Mouse (Mus musculus) heart, embryonic 16.5 days (tissue): ENCODE measurements around the gene Igdcc3. TPM values are rescaled to one million over a fixed set of nuclear protein-coding genes. Genes with fewer than 3 reads are reported as not detected.
A peak's percentile ranks its signal among the peaks of the same experiment; 100 is the strongest.

Experiments
- ATAC-seq: fragments of 200-750 bp; cut with Nextera tagmentation; replicated peaks from 2 replicates; pipeline ENCODE4 v1.8.0; 2017; ENCODE audit warnings: moderate number of reproducible peaks; ENCODE audit not compliant: insufficient read depth, low FRiP score; ENCODE audit errors: extremely low read depth
- H3K27ac ChIP-seq: fragments of 300-500 bp; sonication (generic); 2 replicates; pipeline ENCODE4 v1.5.1; 2014; ENCODE audit warnings: mild to moderate bottlenecking, low read length, control low read depth, moderate library complexity
- H3K27me3 ChIP-seq: fragments of 300-500 bp; sonication (generic); 2 replicates; pipeline ENCODE4 v1.6.1; 2014; ENCODE audit warnings: low read length, mixed read lengths; ENCODE audit not compliant: control insufficient read depth, insufficient read depth
- H3K36me3 ChIP-seq: fragments of 300-500 bp; sonication (generic); 2 replicates; pipeline ENCODE4 v1.6.1; 2014; ENCODE audit not compliant: control insufficient read depth, insufficient read depth
- H3K4me1 ChIP-seq: fragments of 300-500 bp; sonication (generic); 2 replicates; pipeline ENCODE4 v1.6.1; 2014; ENCODE audit warnings: low read length, mixed read lengths; ENCODE audit not compliant: control insufficient read depth, insufficient read depth
- H3K4me2 ChIP-seq: fragments of 300-500 bp; sonication (generic); 2 replicates; pipeline ENCODE4 v1.6.1; 2014; ENCODE audit warnings: low read depth, mild to moderate bottlenecking, control low read depth, low read length
- H3K4me3 ChIP-seq: fragments of 300-500 bp; sonication (generic); 2 replicates; pipeline ENCODE4 v1.5.1; 2014; ENCODE audit warnings: mild to moderate bottlenecking, control low read depth, low read length
- H3K9ac ChIP-seq: fragments of 300-500 bp; sonication (generic); 2 replicates; pipeline ENCODE4 v1.6.1; 2014; ENCODE audit warnings: low read length, control low read depth
- H3K9me3 ChIP-seq: fragments of 300-500 bp; sonication (generic); replicated peaks from 2 replicates; pipeline ENCODE4 v1.6.1; 2016; ENCODE audit warnings: low read length; ENCODE audit not compliant: control insufficient read depth
- WGBS: fragments of 180-500 bp; shearing (Covaris S2); extraction: QIAGEN DNeasy Blood & Tissue Kit; methylation state at CpG from one replicate; pipeline ENCODE4 v1.1.7; 2014; 5-methylcytosine and 5-hydroxymethylcytosine counted together
- polyA plus RNA-seq: library from polyadenylated mRNA; unstranded; fragments of >200 nt; fragmentation: Nextera tagmentation; extraction: Ambion mirVana; gene quantifications from 2 replicates; pipeline ENCODE4 v1.2.1, GENCODE M21; 2015

The Igdcc3 gene
- polyA plus RNA-seq, 1 experiment from 2014 or later = 0.17 TPM

GRCm38 (mm10) chr9:65193214-65193613 lies 52.2 kb downstream of the Igdcc3 start:
- no peaks in the 10 kb centered on the region for H3K36me3 ChIP-seq
- no peak overlapping the region for H3K4me2 ChIP-seq
- no peaks in the 10 kb centered on the region for H3K9me3 ChIP-seq
- no peaks in the 10 kb centered on the region for H3K27me3 ChIP-seq
- ATAC-seq = no peak
- H3K9ac ChIP-seq = no peak overlapping the region
- peaks cover 33% of the 10 kb centered on the region for H3K4me1 ChIP-seq
- 72% methylated on average over 12 of the region's 12 CpGs for WGBS
- H3K27ac ChIP-seq = no peak overlapping the region
- no peak overlapping the region for H3K4me3 ChIP-seq

- Histone ChIP-seq H3K4me3 (no peak within 1 kb of the TSS; the same call in 1 of the 2 replicates), H3K4me1 (peaks cover 33% of the 10 kb centered on the region)
These were observed 54.1 kb downstream of the Igdcc3 start, which contains the start of gene Parp16 for GRCm38 (mm10) chr9:65195053-65195452. Gene Parp16 (plus strand): TSS chr9:65195353.

GRCm38 (mm10) chr9:65195621-65195981 lies 54.6 kb downstream of the Igdcc3 start:
- no peaks in the 10 kb centered on the region for H3K9me3 ChIP-seq
- peak overlapping the region; percentile 96 for H3K27ac ChIP-seq
- H3K9ac ChIP-seq = peak overlapping the region; percentile 69
- no peaks in the 10 kb centered on the region for H3K36me3 ChIP-seq
- WGBS = 8% methylated on average over 8 of the region's 8 CpGs
- H3K4me2 ChIP-seq = peak overlapping the region; percentile 41
- peak; percentile 51 for ATAC-seq
- no peaks in the 10 kb centered on the region for H3K27me3 ChIP-seq
- H3K4me1 ChIP-seq = peaks cover 33% of the 10 kb centered on the region
- H3K4me3 ChIP-seq = no peak overlapping the region; the same call in 1 of the 2 replicates

More at GRCm38 (mm10) chr9:65195053-65195452, 54.1 kb downstream of the Igdcc3 start, which contains the start of gene Parp16:
- Histone ChIP-seq H3K9me3 (no peaks in the 10 kb centered on the region), H3K4me2 (peak within 1 kb of the TSS; percentile 41), H3K9ac (peak within 1 kb of the TSS; percentile 69), H3K27ac (peak within 1 kb of the TSS; percentile 96), H3K36me3 (no peaks in the 10 kb centered on the region), H3K27me3 (no peaks in the 10 kb centered on the region)
- ATAC-seq = no peak
- WGBS = 73% methylated on average over 4 of the region's 4 CpGs

DNA sequence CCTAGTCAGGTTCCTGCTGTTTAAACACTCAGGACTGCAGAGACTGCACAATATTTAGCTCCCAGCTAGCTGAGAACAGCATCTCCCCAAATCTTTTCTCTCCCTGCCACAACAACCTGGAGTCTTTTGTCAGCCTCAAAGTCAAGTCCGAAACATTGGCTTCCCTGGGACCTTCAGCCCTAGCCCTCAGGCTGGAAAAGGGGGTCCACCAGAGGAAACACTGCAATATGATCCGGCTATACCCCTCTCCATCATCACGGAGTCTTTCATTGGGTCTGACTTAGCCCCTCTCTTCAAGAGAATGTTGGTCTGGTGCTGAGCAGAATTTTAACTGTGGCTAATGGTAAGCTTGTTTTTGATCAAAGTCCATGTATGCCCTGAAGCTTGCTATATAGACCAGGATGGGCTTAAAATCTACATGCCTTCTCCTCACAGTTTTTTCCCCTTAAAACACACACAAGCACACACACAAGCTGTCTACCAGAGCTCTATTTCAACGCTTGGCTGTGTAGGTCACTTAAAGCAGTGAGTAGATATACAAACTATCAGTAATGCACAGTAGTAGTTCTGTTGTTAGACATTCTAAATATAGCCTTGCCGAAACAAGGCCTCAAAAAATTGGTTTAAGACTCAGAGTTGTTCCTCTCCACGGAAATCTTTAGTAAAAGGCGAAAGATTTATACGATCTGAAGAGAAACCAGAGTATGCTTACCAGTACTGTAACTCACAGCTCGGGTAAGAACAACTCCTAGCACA lies 55.2 kb downstream of the Igdcc3 start:
- Histone ChIP-seq H3K27ac (peak overlapping the region; percentile 96), H3K9me3 (no peaks in the 10 kb centered on the region), H3K36me3 (no peaks in the 10 kb centered on the region), H3K4me2 (peak overlapping the region; percentile 41), H3K4me3 (no peak overlapping the region; the same call in 1 of the 2 replicates), H3K4me1 (peaks cover 33% of the 10 kb centered on the region), H3K9ac (peak overlapping the region; percentile 69), H3K27me3 (no peaks in the 10 kb centered on the region)
- 3% methylated on average over 9 of the region's 9 CpGs for WGBS
- ATAC-seq = peak; percentile 80

- peak overlapping the region; percentile 96 for H3K27ac ChIP-seq
- H3K27me3 ChIP-seq = no peaks in the 10 kb centered on the region
- peak overlapping the region; percentile 34; the same call in 1 of the 2 replicates for H3K4me2 ChIP-seq
- H3K9ac ChIP-seq = peak overlapping the region; percentile 69
- no peaks in the 10 kb centered on the region for H3K9me3 ChIP-seq
- peak; percentile 78 for ATAC-seq
- H3K4me1 ChIP-seq = peaks cover 25% of the 10 kb centered on the region
- 13% methylated on average over 26 of the region's 26 CpGs for WGBS
- no peaks in the 10 kb centered on the region for H3K36me3 ChIP-seq
- H3K4me3 ChIP-seq = no peak overlapping the region
These were observed 56.0 kb downstream of the Igdcc3 start for GRCm38 (mm10) chr9:65196738-65197569.

- WGBS = 84% methylated on average over 6 of the region's 6 CpGs
- Histone ChIP-seq H3K27me3 (no peaks in the 10 kb centered on the region), H3K36me3 (no peaks in the 10 kb centered on the region), H3K9me3 (no peaks in the 10 kb centered on the region), H3K4me1 (peaks cover 20% of the 10 kb centered on the region), H3K4me3 (no peak overlapping the region), H3K9ac (no peak overlapping the region), H3K27ac (no peak overlapping the region), H3K4me2 (no peak overlapping the region)
- no peak for ATAC-seq
These were observed 56.8 kb downstream of the Igdcc3 start for GRCm38 (mm10) chr9:65197826-65198225.

- 50% methylated on average over 7 of the region's 7 CpGs for WGBS
- H3K4me1 ChIP-seq = peaks cover 19% of the 10 kb centered on the region
- H3K4me2 ChIP-seq = no peak overlapping the region
- H3K9ac ChIP-seq = no peak overlapping the region
- peak overlapping the region; percentile 59 for H3K27ac ChIP-seq
- H3K36me3 ChIP-seq = no peaks in the 10 kb centered on the region
- ATAC-seq = no peak
- H3K4me3 ChIP-seq = no peak overlapping the region
- no peaks in the 10 kb centered on the region for H3K9me3 ChIP-seq
- no peaks in the 10 kb centered on the region for H3K27me3 ChIP-seq
These were observed 58.7 kb downstream of the Igdcc3 start for GRCm38 (mm10) chr9:65199723-65200122.

GRCm38 (mm10) chr9:65200606-65201005 lies 59.6 kb downstream of the Igdcc3 start:
- 55% methylated on average over 1 of the region's 1 CpGs for WGBS
- H3K9me3 ChIP-seq = no peaks in the 10 kb centered on the region
- H3K4me2 ChIP-seq = no peak overlapping the region
- peak overlapping the region; percentile 67; the same call in 1 of the 2 replicates for H3K27ac ChIP-seq
- no peaks in the 10 kb centered on the region for H3K36me3 ChIP-seq
- no peak overlapping the region for H3K4me3 ChIP-seq
- H3K4me1 ChIP-seq = peaks cover 10% of the 10 kb centered on the region
- 0 out of 2 replicates have a peak overlapping the region, but pooled peaks have one; percentile 9 for H3K9ac ChIP-seq
- no peak for ATAC-seq
- H3K27me3 ChIP-seq = no peaks in the 10 kb centered on the region

DNA sequence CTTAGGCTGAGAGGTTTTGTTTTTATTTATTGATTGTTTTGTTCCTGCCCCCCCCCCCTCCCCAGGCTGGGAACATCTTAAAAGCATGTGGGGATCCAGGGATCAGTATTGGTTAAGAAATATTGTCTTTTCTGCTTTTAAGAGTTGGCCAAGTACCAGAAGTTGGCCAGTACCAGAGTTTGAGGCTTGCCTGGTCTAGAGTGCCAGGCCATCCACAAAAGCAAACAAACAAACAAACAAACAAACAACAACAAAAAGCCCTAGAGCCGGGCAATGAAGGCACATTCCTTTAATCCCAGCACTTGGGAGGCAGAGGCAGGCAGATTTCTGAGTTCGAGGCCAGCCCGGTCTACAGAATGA lies 60.0 kb downstream of the Igdcc3 start:
- H3K36me3 ChIP-seq = no peaks in the 10 kb centered on the region
- H3K4me1 ChIP-seq = peaks cover 6% of the 10 kb centered on the region
- H3K9me3 ChIP-seq = no peaks in the 10 kb centered on the region
- no peaks in the 10 kb centered on the region for H3K27me3 ChIP-seq
- 33% methylated on average over 3 of the region's 3 CpGs for WGBS
- H3K27ac ChIP-seq = peak overlapping the region; percentile 67
- ATAC-seq = no peak
- H3K4me3 ChIP-seq = no peak overlapping the region
- no peak overlapping the region for H3K4me2 ChIP-seq
- no peak overlapping the region; the same call in 1 of the 2 replicates for H3K9ac ChIP-seq
